Mouse (Mus musculus) liver, embryonic 16.5 days (tissue): ENCODE results near the gene Plac1. TPM values are rescaled to one million over a fixed set of nuclear protein-coding genes. Genes with fewer than 3 reads are reported as not detected.
"Not testable (repeated sequence)": the region's sequence is repeated elsewhere in the genome, so short reads cannot be mapped to it uniquely, and the experiment has no call there.

Experiments
- ATAC-seq: fragments of 200-750 bp; cut with Nextera tagmentation; 2 replicates; pipeline ENCODE4 v1.8.0; 2017; ENCODE audit warnings: low read depth, mild to moderate bottlenecking, moderate number of reproducible peaks, moderate library complexity
- H3K27ac ChIP-seq: fragments of 300-500 bp; sonication (generic); 2 replicates; pipeline ENCODE4 v1.5.1; 2014; ENCODE audit warnings: mild to moderate bottlenecking, low read length
- H3K27me3 ChIP-seq: fragments of 300-500 bp; sonication (generic); 2 replicates; pipeline ENCODE4 v1.6.1; 2014; ENCODE audit warnings: low read depth, low read length, mixed read lengths; ENCODE audit not compliant: control insufficient read depth, insufficient read depth
- H3K36me3 ChIP-seq: fragments of 300-500 bp; sonication (generic); 2 replicates; pipeline ENCODE4 v1.6.1; 2014; ENCODE audit warnings: mild to moderate bottlenecking; ENCODE audit not compliant: control insufficient read depth, insufficient read depth
- H3K4me1 ChIP-seq: fragments of 300-500 bp; sonication (generic); 2 replicates; pipeline ENCODE4 v1.6.1; 2014; ENCODE audit warnings: low read depth, low read length, mixed read lengths; ENCODE audit not compliant: control insufficient read depth
- H3K4me2 ChIP-seq: fragments of 300-500 bp; sonication (generic); 2 replicates; pipeline ENCODE4 v1.6.1; 2014; ENCODE audit warnings: low read depth, low read length, mixed read lengths
- H3K4me3 ChIP-seq: fragments of 300-500 bp; sonication (generic); 2 replicates; pipeline ENCODE4 v1.5.1; 2014; ENCODE audit warnings: low read depth, mild to moderate bottlenecking, low read length
- H3K9ac ChIP-seq: fragments of 300-500 bp; sonication (generic); 2 replicates; pipeline ENCODE4 v1.6.1; 2014; ENCODE audit warnings: low read depth, low read length
- H3K9me3 ChIP-seq: fragments of 300-500 bp; sonication (generic); replicated peaks from 2 replicates; pipeline ENCODE4 v1.6.1; 2016; ENCODE audit warnings: low read length; ENCODE audit not compliant: control insufficient read depth
- WGBS: fragments of 180-500 bp; shearing (Covaris S2); extraction: QIAGEN DNeasy Blood & Tissue Kit; methylation state at CpG from one replicate; pipeline ENCODE4 v1.1.7; 2014; ENCODE audit not compliant: insufficient replicate concordance; 5-methylcytosine and 5-hydroxymethylcytosine counted together
- microRNA counts: library from miRNA; unstranded; fragments of <30 nt; microRNA quantifications from one replicate; lab custom pipeline; 2016
- microRNA-seq: library from miRNA; unstranded; fragments of <30 nt; microRNA quantifications from one replicate; pipeline ENCODE4, GENCODE M21; 2016
- polyA plus RNA-seq: library from polyadenylated mRNA; unstranded; fragments of >200 nt; fragmentation: Nextera tagmentation; extraction: Ambion mirVana; gene quantifications from 2 replicates; pipeline ENCODE4 v1.2.1, GENCODE M21; 2015

Gene Plac1
- polyA plus RNA-seq, 1 experiment from 2014 or later: 0.85 TPM

GRCm38 (mm10) chrX:53039651-53040050 is 200.3 kb downstream of the Plac1 start:
- H3K9me3 ChIP-seq: no peaks in the 10 kb centered on the region
- H3K4me2 ChIP-seq: no peak overlapping the region
- H3K9ac ChIP-seq: no peak overlapping the region
- WGBS: 63% methylated on average over 5 of the region's 5 CpGs
- H3K36me3 ChIP-seq: no peaks in the 10 kb centered on the region
- no peaks in the 10 kb centered on the region for H3K4me1 ChIP-seq
- ATAC-seq: no peak
- no peak overlapping the region for H3K27ac ChIP-seq
- no peaks in the 10 kb centered on the region for H3K27me3 ChIP-seq
- H3K4me3 ChIP-seq: no peak overlapping the region

DNA sequence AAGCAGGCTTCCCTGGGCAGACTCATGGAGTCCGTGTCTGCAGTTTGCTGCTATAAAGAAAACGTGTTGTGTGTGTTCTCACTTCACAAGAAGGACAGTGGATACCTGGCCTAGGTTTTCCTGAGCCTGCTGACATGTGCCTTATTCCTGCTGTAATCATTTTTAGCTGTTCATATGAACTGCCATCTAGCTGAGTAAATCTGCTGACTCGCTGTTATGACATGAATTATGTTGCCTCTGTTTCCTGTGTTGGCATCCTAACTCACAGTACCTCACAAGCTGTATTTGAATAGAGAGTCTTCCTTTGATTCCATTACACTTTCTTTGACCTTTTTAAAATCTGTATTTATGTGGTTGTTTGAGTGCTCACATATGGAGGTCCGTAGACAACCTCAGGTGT is 201.7 kb downstream of the Plac1 start:
- no peak overlapping the region for H3K4me2 ChIP-seq
- no peaks in the 10 kb centered on the region for H3K9me3 ChIP-seq
- no peaks in the 10 kb centered on the region for H3K36me3 ChIP-seq
- ATAC-seq: no peak
- H3K27ac ChIP-seq: no peak overlapping the region
- H3K9ac ChIP-seq: no peak overlapping the region
- H3K27me3 ChIP-seq: no peaks in the 10 kb centered on the region
- no peak overlapping the region for H3K4me3 ChIP-seq
- WGBS: 50% methylated on average over 4 of the region's 4 CpGs
- H3K4me1 ChIP-seq: no peaks in the 10 kb centered on the region

- H3K9me3 ChIP-seq: no peaks in the 10 kb centered on the region
- no peaks in the 10 kb centered on the region for H3K36me3 ChIP-seq
- no peak for ATAC-seq
- 31% methylated on average over 5 of the region's 5 CpGs for WGBS
- H3K4me2 ChIP-seq: no peak overlapping the region
- H3K27me3 ChIP-seq: no peaks in the 10 kb centered on the region
- no peak overlapping the region for H3K9ac ChIP-seq
- no peak overlapping the region for H3K4me3 ChIP-seq
- H3K4me1 ChIP-seq: no peaks in the 10 kb centered on the region
- no peak overlapping the region for H3K27ac ChIP-seq
Measured at GRCm38 (mm10) chrX:53029559-53029958, 210.4 kb downstream of the Plac1 start.

DNA sequence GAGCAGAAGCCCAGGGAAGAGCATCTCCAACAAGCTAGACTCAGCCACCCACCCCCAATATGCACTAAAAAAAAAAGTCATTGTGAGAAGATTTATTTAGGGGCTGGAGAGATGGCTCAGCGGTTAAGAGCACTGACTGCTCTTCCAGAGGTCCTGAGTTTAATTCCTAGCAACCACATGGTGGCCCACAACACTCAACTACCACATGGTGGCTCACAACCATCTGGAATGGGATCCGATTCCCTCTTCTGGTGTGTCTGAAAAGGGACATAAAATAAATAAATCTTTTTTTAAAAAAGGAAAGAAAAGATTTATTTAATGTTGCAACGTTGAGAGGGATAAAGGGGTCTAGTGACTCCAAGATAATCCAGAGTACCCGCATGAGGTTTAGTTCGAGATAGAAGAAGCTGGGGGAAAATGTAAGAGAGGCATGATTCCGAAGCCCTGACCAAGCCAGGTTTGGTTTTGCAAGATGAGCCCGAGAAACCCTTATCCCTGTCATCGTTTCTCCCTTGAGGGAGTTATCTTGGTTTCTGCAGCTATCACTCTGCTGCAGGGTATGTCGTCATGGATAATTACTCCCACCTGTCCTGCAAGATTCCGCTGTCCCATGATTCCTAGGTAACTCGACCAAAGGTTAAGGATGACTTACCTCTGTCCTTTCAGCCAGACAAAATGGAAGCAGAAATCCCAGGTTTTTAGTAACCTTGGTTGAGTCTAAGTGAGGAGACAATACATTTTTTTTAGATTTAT is 214.3 kb downstream of the Plac1 start:
- no peak overlapping the region for H3K4me2 ChIP-seq
- H3K4me1 ChIP-seq: no peaks in the 10 kb centered on the region
- no peak for ATAC-seq
- H3K4me3 ChIP-seq: no peak overlapping the region
- no peaks in the 10 kb centered on the region for H3K9me3 ChIP-seq
- no peaks in the 10 kb centered on the region for H3K36me3 ChIP-seq
- no peak overlapping the region for H3K27ac ChIP-seq
- no peaks in the 10 kb centered on the region for H3K27me3 ChIP-seq
- 52% methylated on average over 11 of the region's 11 CpGs for WGBS
- H3K9ac ChIP-seq: no peak overlapping the region

DNA sequence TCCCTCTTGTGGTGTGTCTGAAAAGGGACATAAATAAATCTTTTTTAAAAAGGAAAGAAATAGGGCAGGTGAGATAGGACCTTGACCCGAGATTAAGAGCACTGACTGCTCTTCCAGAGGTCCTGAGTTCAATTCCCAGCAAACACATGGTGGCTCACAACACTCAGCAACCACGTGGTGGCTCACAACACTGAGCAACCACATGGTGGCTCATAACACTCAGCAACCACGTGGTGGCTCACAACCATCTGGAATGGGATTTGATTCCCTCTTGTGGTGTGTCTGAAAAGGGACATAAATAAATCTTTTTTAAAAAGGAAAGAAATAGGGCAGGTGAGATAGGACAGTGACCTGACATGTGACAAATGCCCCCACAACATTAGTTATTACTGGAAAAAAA is 215.6 kb downstream of the Plac1 start:
- 15% methylated on average over 3 of the region's 3 CpGs for WGBS

DNA sequence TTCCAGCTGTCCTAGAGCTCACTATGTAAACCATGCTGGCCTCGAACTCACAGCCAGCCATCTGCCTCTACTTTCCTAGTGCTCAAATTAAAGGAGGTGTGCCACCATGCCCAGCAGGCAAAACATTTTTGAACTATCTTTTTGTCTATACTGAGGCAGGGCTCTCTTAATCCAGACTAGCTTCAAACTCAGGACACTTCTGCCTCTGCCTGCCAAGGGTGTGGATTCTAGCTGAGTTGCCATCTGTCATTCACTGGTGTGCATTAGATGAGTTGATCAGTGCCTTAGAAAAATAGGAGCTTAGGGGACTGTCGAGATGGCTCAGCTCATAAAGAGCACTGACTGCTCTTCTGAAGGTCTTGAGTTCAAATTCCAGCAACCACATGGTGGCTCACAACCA is 216.9 kb downstream of the Plac1 start:
- no peaks in the 10 kb centered on the region for H3K9me3 ChIP-seq
- H3K27ac ChIP-seq: no peak overlapping the region
- H3K4me1 ChIP-seq: no peaks in the 10 kb centered on the region
- 68% methylated on average over 2 of the region's 2 CpGs for WGBS
- no peak overlapping the region for H3K4me2 ChIP-seq
- H3K36me3 ChIP-seq: peaks cover 3% of the 10 kb centered on the region; the same call in 1 of the 2 replicates
- H3K4me3 ChIP-seq: no peak overlapping the region
- H3K27me3 ChIP-seq: no peaks in the 10 kb centered on the region
- H3K9ac ChIP-seq: no peak overlapping the region
- ATAC-seq: no peak

More for the DNA sequence above, 215.6 kb downstream of the Plac1 start:
- not testable (repeated sequence) for H3K4me2 ChIP-seq, ATAC-seq, H3K27me3 ChIP-seq, H3K4me3 ChIP-seq, H3K9me3 ChIP-seq, H3K27ac ChIP-seq, H3K9ac ChIP-seq, H3K4me1 ChIP-seq, H3K36me3 ChIP-seq

MicroRNA genes within 50 kb of the gene (microRNA counts, 519-probe panel; counts per million panel counts)
- microRNA mmu-miR-322 (lab: Ali Mortazavi, UCI) (3,260 counts per million, percentile 88 among the panel's probes with 10 or more counts), microRNA mmu-miR-351 (lab: Ali Mortazavi, UCI) (1,626 counts per million, percentile 16 among the panel's probes with 10 or more counts), microRNA mmu-miR-450a-3p (lab: Ali Mortazavi, UCI) (1,343 counts per million, percentile 10 among the panel's probes with 10 or more counts), microRNA mmu-miR-450a-5p (lab: Ali Mortazavi, UCI) (2,922 counts per million, percentile 81 among the panel's probes with 10 or more counts), microRNA mmu-miR-450b-3p (lab: Ali Mortazavi, UCI) (1,856 counts per million, percentile 21 among the panel's probes with 10 or more counts), microRNA mmu-miR-450b-5p (lab: Ali Mortazavi, UCI) (736 counts per million, percentile 3 among the panel's probes with 10 or more counts), microRNA mmu-miR-503 (lab: Ali Mortazavi, UCI) (1,667 counts per million, percentile 17 among the panel's probes with 10 or more counts), microRNA mmu-miR-542-3p (lab: Ali Mortazavi, UCI) (2,436 counts per million, percentile 62 among the panel's probes with 10 or more counts), microRNA mmu-miR-542-5p (lab: Ali Mortazavi, UCI) (2,524 counts per million, percentile 67 among the panel's probes with 10 or more counts)

Small RNA genes lying within 50 kb of the gene (microRNA-seq; reads per million reads assigned to microRNA genes)
- gene Mir322: 29,677 reads per million, percentile 98 among the genes with 10 or more reads in this experiment
- 3,006 reads per million, percentile 86 among the genes with 10 or more reads in this experiment for gene Mir351
- gene Mir450-1: 29.3 reads per million, percentile 41 among the genes with 10 or more reads in this experiment
- 12.1 reads per million, percentile 30 among the genes with 10 or more reads in this experiment for gene Mir450-2
- gene Mir450b: 271 reads per million, percentile 64 among the genes with 10 or more reads in this experiment
- gene Mir503: 586 reads per million, percentile 72 among the genes with 10 or more reads in this experiment
- 858 reads per million, percentile 75 among the genes with 10 or more reads in this experiment for gene Mir542

Other genes with a start within 250 kb of the Plac1 start
- gene Fam122b, start 29.7 kb upstream of the Plac1 start, polyA plus RNA-seq: 4.4 and 4.6 TPM in 2 replicates
- not detected in 2 replicates for gene Fam122c, start 33.3 kb upstream of the Plac1 start, polyA plus RNA-seq
- 28.1 and 34.7 TPM in 2 replicates for gene Mospd1, start 130.4 kb upstream of the Plac1 start, polyA plus RNA-seq
- gene Etd, start 194.8 kb upstream of the Plac1 start, polyA plus RNA-seq: not detected in 2 replicates